Mouse (Mus musculus) thymus, adult 2 months (tissue): Measurements from ENCODE around the gene Arcn1.

Experiments
- CTCF ChIP-seq: fragments of 200-500 bp; IDR thresholded peaks from 2 replicates; pipeline ENCODE4 v1.5.1; 2012; ENCODE audit warnings: mild to moderate bottlenecking, control low read depth, low read length, moderate library complexity, borderline replicate concordance; ENCODE audit not compliant: control insufficient read depth, poor library complexity, insufficient read depth; ENCODE audit errors: extremely low read depth
- POLR2A ChIP-seq: fragments of 200-500 bp; IDR thresholded peaks from 2 replicates; pipeline ENCODE4 v1.6.1; 2012; ENCODE audit warnings: mild to moderate bottlenecking, low read length, control low read depth, moderate library complexity; ENCODE audit not compliant: control insufficient read depth, poor library complexity, insufficient read depth; ENCODE audit errors: extremely low read depth

DNA sequence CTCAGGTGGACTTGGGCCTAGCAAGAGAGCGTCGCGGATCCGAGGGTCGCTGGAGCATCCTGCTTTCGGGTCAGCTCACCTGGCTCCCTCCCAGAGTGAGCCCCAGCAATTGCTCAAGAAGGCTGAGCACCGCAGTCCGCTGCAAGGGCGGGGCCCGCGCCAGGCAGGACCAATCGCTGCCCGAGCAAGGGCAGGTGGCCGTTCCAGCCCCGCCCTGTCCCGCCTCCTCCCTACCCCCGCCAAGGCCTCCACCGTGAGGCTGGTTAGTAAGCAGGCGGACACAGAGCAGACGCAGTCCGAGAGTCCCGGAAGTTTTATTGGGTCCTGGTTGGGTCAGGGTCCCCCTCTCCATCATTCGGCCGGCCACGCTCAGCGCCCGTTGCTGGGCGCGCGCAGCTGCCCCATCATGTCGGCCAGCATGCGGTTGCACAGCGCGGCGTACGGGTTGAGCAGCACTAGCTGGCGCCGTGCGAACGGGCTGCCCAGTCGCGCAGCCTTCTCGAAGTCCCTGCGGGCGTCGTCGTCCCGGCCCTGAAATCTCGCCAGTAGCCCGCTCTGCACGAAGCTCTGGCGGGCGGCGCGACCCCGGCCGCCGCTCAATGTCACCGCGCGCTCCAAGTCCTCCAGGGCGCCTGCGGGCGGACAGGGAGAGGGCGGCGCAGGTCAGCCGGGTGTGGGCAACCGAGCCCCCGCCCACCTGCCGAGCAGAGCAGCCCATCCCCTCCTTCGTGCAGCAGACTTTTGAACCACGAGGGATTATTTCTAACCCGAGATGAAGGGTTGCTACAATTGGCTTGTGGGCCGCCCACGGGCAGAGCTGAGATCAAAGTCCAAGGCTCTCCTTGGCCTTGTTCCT lies 31.7 kb upstream of the Arcn1 start, which contains the start of gene Tmem25:
- TF ChIP-seq CTCF: no peak
- no peak for TF ChIP-seq POLR2A
